Mouse (Mus musculus) stomach, postnatal 0 days (tissue): ENCODE data around the gene Tmem268.
A peak's percentile ranks its signal among the peaks of the same experiment; 100 is the strongest.

Experiments
- CTCF ChIP-seq: IDR thresholded peaks from 2 replicates; pipeline ENCODE4 v1.5.1; 2016; ENCODE audit warnings: antibody characterized with exemption, low read depth, mild to moderate bottlenecking, moderate library complexity
- EP300 ChIP-seq: optimal IDR thresholded peaks from 2 replicates; pipeline ENCODE3; 2016; ENCODE audit warnings: antibody characterized with exemption

DNA sequence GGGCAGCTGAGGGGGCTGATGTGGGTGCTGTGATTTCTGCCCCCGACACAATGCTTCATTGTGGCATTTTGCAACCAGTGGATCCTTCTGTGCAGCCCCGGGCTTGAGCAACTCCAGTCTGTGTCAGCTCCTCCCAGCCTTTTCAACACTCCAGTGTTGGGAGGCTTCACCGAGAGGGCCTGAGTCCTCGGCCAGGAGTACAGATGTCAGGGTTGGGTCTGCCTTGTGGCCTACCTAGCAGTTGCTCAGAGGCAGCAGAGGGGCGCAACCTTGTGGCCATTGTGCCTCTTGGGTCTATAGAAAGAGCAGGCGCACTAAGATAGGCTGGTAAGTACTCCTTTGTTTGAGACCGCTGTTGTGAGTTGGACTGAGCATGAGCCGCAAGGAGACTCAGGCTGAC is 1.5 kb downstream of the Tmem268 start:
- peak; percentile 56 for TF ChIP-seq CTCF
- no peak for TF ChIP-seq EP300
